Mouse (Mus musculus) hindbrain, embryonic 12.5 days (tissue): ENCODE data around the gene 2410002F23Rik. TPM values are rescaled to one million over a fixed set of nuclear protein-coding genes. Genes with fewer than 3 reads are reported as not detected.
A peak's percentile ranks its signal among the peaks of the same experiment; 100 is the strongest.
"Not testable (repeated sequence)": the region's sequence is repeated elsewhere in the genome, so short reads cannot be mapped to it uniquely, and the experiment has no call there.

Experiments
- ATAC-seq: fragments of 200-750 bp; cut with Nextera tagmentation; 2 replicates; pipeline ENCODE4 v1.8.0; 2017; ENCODE audit warnings: moderate TSS enrichment; ENCODE audit not compliant: low FRiP score
- H3K27ac ChIP-seq: fragments of 300-500 bp; sonication (generic); 2 replicates; pipeline ENCODE4 v1.5.1; 2016; ENCODE audit warnings: mild to moderate bottlenecking
- H3K27me3 ChIP-seq: fragments of 300-500 bp; sonication (generic); 2 replicates; pipeline ENCODE4 v1.6.1; 2016; ENCODE audit warnings: mild to moderate bottlenecking
- H3K36me3 ChIP-seq: fragments of 300-500 bp; sonication (generic); 2 replicates; pipeline ENCODE4 v1.6.1; 2016; ENCODE audit warnings: mild to moderate bottlenecking
- H3K4me1 ChIP-seq: fragments of 300-500 bp; sonication (generic); 2 replicates; pipeline ENCODE4 v1.6.1; 2016
- H3K4me2 ChIP-seq: fragments of 300-500 bp; sonication (generic); replicated peaks from 2 replicates; pipeline ENCODE4 v1.6.1; 2016; ENCODE audit warnings: mild to moderate bottlenecking
- H3K4me3 ChIP-seq: fragments of 300-500 bp; sonication (generic); 2 replicates; pipeline ENCODE4 v1.5.1; 2016; ENCODE audit warnings: mild to moderate bottlenecking
- H3K9ac ChIP-seq: fragments of 300-500 bp; sonication (generic); 2 replicates; pipeline ENCODE4 v1.6.1; 2016; ENCODE audit warnings: mild to moderate bottlenecking, moderate library complexity
- H3K9me3 ChIP-seq: fragments of 300-500 bp; sonication (generic); replicated peaks from 2 replicates; pipeline ENCODE4 v1.6.1; 2016; ENCODE audit warnings: mild to moderate bottlenecking
- WGBS: fragments of 180-500 bp; shearing (Covaris S2); methylation state at CpG from one replicate; pipeline ENCODE4 v1.1.7; 2016; 5-methylcytosine and 5-hydroxymethylcytosine counted together
- polyA plus RNA-seq: library from polyadenylated mRNA; unstranded; fragments of >200 nt; fragmentation: Nextera tagmentation; extraction: Ambion mirVana; gene quantifications from 2 replicates; pipeline ENCODE4 v1.2.1, GENCODE M21; 2016

Gene 2410002F23Rik
- polyA plus RNA-seq, 1 experiment from 2014 or later, result 182 TPM

- H3K4me3 ChIP-seq, result no peak overlapping the region
- H3K4me2 ChIP-seq, result no peak overlapping the region
- peaks cover 7% of the 10 kb centered on the region for H3K36me3 ChIP-seq
- H3K4me1 ChIP-seq, result peaks cover 20% of the 10 kb centered on the region
- no peaks in the 10 kb centered on the region for H3K27me3 ChIP-seq
- no peak overlapping the region for H3K27ac ChIP-seq
- 0 out of 2 replicates have a peak, but pooled peaks cover 2% of the 10 kb centered on the region for H3K9me3 ChIP-seq
- ATAC-seq, result no peak
- WGBS, result 40% methylated on average over 1 of the region's 1 CpGs
- no peak overlapping the region for H3K9ac ChIP-seq
Measured at GRCm38 (mm10) chr7:44244080-44244479, 2.4 kb upstream of the 2410002F23Rik start.

- WGBS, result 0% methylated on average over 23 of the region's 23 CpGs
- ATAC-seq, result peak; percentile 32; the same call in 1 of the 2 replicates
- Histone ChIP-seq H3K9me3 (0 out of 2 replicates have a peak, but pooled peaks cover 2% of the 10 kb centered on the region), H3K4me1 (peaks cover 26% of the 10 kb centered on the region), H3K9ac (peak overlapping the region; percentile 92), H3K27ac (peak overlapping the region; percentile 92), H3K4me2 (peak overlapping the region; percentile 78), H3K36me3 (peaks cover 33% of the 10 kb centered on the region), H3K27me3 (no peaks in the 10 kb centered on the region), H3K4me3 (peak overlapping the region; percentile 88)
Measured at GRCm38 (mm10) chr7:44246984-44247470, 505 bp downstream of the 2410002F23Rik start.

GRCm38 (mm10) chr7:44247971-44248370 is 1.4 kb downstream of the 2410002F23Rik start:
- Histone ChIP-seq H3K9ac (peak overlapping the region; percentile 92), H3K9me3 (0 out of 2 replicates have a peak, but pooled peaks cover 2% of the 10 kb centered on the region), H3K4me1 (peaks cover 26% of the 10 kb centered on the region), H3K27me3 (no peaks in the 10 kb centered on the region), H3K36me3 (peaks cover 43% of the 10 kb centered on the region), H3K4me2 (peak overlapping the region; percentile 78), H3K27ac (no peak overlapping the region), H3K4me3 (peak overlapping the region; percentile 88)
- no peak for ATAC-seq
- WGBS, result 96% methylated on average over 2 of the region's 2 CpGs

DNA sequence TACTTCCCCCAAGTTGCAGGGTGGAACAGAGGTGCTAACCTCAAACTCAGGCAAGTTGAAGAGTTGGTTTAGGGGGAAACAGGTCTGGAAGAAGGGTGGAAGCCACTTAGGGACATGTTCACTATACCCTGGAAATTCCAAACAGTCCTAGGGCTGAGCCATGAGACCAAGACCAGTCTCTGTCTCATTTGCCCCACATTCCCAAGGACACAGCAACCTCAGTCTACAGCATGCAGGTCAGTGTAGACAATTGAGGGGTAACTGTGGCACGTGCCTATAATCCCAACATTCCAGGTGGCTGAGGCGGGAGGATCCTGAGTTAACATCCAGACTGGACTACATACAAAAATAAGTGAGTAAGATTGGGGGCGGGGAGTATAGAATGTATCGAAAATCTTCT is 2.7 kb downstream of the 2410002F23Rik start:
- peaks cover 53% of the 10 kb centered on the region for H3K36me3 ChIP-seq
- no peak overlapping the region for H3K4me2 ChIP-seq
- ATAC-seq, result no peak
- H3K4me1 ChIP-seq, result peaks cover 26% of the 10 kb centered on the region
- H3K27me3 ChIP-seq, result no peaks in the 10 kb centered on the region
- no peaks in the 10 kb centered on the region for H3K9me3 ChIP-seq
- H3K9ac ChIP-seq, result no peak overlapping the region
- no peak overlapping the region for H3K27ac ChIP-seq
- H3K4me3 ChIP-seq, result no peak overlapping the region
- 90% methylated on average over 4 of the region's 4 CpGs for WGBS

DNA sequence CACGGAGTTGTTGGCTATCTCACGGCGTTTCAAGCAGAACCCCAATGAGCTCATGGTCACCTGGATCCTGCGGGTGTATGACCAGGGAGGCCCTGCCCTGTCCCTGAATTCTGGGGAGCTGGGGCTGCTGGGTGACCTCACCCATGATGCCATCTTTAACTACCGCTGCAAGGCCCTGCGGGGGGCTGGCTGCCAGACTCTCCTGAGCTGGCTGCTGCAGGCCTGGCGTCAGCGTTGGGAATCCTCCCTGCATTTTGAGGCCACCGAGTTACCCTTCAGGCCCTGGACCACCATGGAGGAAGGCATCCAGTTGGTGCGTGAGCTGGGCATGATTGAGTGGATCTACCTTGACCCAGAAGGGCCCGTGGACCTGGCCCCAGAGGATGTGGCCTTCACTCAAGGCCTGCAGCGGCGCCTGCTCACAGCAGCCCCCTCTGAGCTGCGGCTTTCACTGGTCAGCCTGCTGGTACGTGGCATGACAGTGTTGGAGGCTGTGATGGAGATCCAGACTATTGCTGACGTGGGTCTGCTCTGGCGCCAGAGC is 4.3 kb downstream of the 2410002F23Rik start:
- not testable (repeated sequence) for H3K9me3 ChIP-seq, H3K4me2 ChIP-seq, H3K27ac ChIP-seq, ATAC-seq, H3K27me3 ChIP-seq, H3K9ac ChIP-seq, H3K4me3 ChIP-seq
- peaks cover 21% of the 10 kb centered on the region for H3K4me1 ChIP-seq
- 90% methylated on average over 17 of the region's 17 CpGs for WGBS
- H3K36me3 ChIP-seq, result peaks cover 59% of the 10 kb centered on the region

DNA sequence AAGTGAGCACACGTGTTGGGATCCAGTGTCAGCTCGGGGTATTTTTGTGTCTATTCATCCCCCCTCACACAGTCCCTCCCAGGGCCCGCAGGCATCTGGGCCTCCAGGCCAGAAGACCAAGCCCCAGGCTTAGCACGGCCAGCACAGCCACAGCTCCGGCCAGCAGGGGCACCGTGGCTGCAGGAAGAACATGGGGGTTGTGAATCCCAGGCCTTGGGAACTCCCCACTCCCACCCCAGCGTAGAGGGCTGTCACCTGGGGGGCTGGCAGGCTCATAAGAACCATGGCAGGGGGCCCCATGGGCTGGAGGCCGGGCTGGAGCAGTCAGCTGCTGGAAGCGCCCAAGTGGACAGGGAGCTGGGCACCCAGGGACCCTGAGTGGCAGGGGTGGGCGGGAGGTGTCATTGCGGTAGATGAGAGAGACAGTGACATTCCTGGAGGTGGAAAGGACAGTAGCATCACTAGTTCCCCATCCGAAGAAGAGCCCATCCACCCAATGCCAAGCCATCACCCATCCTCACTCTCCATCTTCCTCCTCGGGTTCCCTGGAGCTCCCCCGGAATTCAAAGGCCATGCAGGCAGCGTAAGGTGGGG is 6.6 kb downstream of the 2410002F23Rik start:
- H3K4me3 ChIP-seq, result no peak overlapping the region
- no peak overlapping the region for H3K9ac ChIP-seq
- H3K4me2 ChIP-seq, result no peak overlapping the region
- no peak overlapping the region for H3K27ac ChIP-seq
- 0 out of 2 replicates have a peak, but pooled peaks have one; percentile 14 for ATAC-seq
- 60% methylated on average over 15 of the region's 15 CpGs for WGBS
- H3K4me1 ChIP-seq, result peaks cover 14% of the 10 kb centered on the region
- H3K36me3 ChIP-seq, result peaks cover 59% of the 10 kb centered on the region
- no peaks in the 10 kb centered on the region for H3K9me3 ChIP-seq
- H3K27me3 ChIP-seq, result no peaks in the 10 kb centered on the region

DNA sequence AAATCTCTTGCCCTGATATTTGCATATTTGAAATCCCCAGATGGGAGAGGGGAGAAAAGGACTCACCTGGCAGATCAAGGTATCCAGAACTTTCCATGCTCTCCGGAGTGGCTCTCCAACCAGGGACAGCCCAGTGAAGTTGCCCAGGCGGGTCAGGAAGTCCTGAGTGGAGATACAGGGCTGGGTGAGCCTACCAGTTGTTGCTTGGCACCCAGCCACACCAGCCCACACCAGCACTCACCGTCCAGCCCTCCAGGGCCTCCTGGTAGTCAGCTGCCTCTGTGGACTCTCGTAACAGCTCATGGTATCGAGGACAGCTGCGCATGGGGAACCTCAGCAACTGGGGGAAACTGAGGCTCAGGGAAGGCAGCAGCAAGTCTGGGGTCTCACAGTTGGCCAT is 8.4 kb downstream of the 2410002F23Rik start:
- Histone ChIP-seq H3K4me2 (no peak overlapping the region), H3K4me1 (no peaks in the 10 kb centered on the region), H3K9ac (no peak overlapping the region), H3K27ac (no peak overlapping the region), H3K36me3 (peaks cover 43% of the 10 kb centered on the region), H3K4me3 (no peak overlapping the region), H3K27me3 (no peaks in the 10 kb centered on the region), H3K9me3 (no peaks in the 10 kb centered on the region)
- no peak for ATAC-seq
- WGBS, result 92% methylated on average over 6 of the region's 6 CpGs

- peaks cover 14% of the 10 kb centered on the region for H3K27me3 ChIP-seq
- no peak for ATAC-seq
- H3K9ac ChIP-seq, result no peak within 1 kb of the TSS
- H3K4me2 ChIP-seq, result no peak within 1 kb of the TSS
- H3K36me3 ChIP-seq, result peaks cover 23% of the 10 kb centered on the region
- no peaks in the 10 kb centered on the region for H3K9me3 ChIP-seq
- no peaks in the 10 kb centered on the region for H3K4me1 ChIP-seq
- 80% methylated on average over 4 of the region's 4 CpGs for WGBS
- no peak within 1 kb of the TSS for H3K27ac ChIP-seq
- no peak within 1 kb of the TSS for H3K4me3 ChIP-seq
Measured at GRCm38 (mm10) chr7:44257278-44257677, 10.8 kb downstream of the 2410002F23Rik start, which contains the start of gene Acp4. Gene Acp4, minus strand, starts transcription at chr7:44257378.

GRCm38 (mm10) chr7:44260410-44260809 is 13.9 kb downstream of the 2410002F23Rik start:
- Histone ChIP-seq H3K27me3 (peaks cover 19% of the 10 kb centered on the region), H3K27ac (no peak overlapping the region), H3K36me3 (no peaks in the 10 kb centered on the region), H3K4me3 (no peak overlapping the region), H3K9ac (no peak overlapping the region), H3K4me1 (peaks cover 5% of the 10 kb centered on the region; the same call in 1 of the 2 replicates), H3K4me2 (no peak overlapping the region), H3K9me3 (no peaks in the 10 kb centered on the region)
- ATAC-seq, result no peak
- 80% methylated on average over 6 of the region's 6 CpGs for WGBS

- Histone ChIP-seq H3K9ac (no peak within 1 kb of the TSS), H3K4me3 (no peak within 1 kb of the TSS), H3K36me3 (no peaks in the 10 kb centered on the region), H3K27me3 (peaks cover 19% of the 10 kb centered on the region), H3K27ac (no peak within 1 kb of the TSS), H3K9me3 (no peaks in the 10 kb centered on the region), H3K4me1 (peaks cover 5% of the 10 kb centered on the region; the same call in 1 of the 2 replicates), H3K4me2 (no peak within 1 kb of the TSS)
- 54% methylated on average over 5 of the region's 5 CpGs for WGBS
- 0 out of 2 replicates have a peak, but pooled peaks have one; percentile 5 for ATAC-seq
Measured at GRCm38 (mm10) chr7:44261147-44261546, 14.6 kb downstream of the 2410002F23Rik start, which contains the start of gene Gm15517. Gene Gm15517, plus strand, starts transcription at chr7:44261447.

- H3K4me1 ChIP-seq, result peaks cover 5% of the 10 kb centered on the region; the same call in 1 of the 2 replicates
- no peaks in the 10 kb centered on the region for H3K36me3 ChIP-seq
- H3K9ac ChIP-seq, result peak overlapping the region; percentile 43
- H3K4me3 ChIP-seq, result peak overlapping the region; percentile 25
- peak; percentile 78 for ATAC-seq
- peak overlapping the region; percentile 52 for H3K4me2 ChIP-seq
- peak overlapping the region; percentile 57; the same call in 1 of the 2 replicates for H3K27ac ChIP-seq
- peaks cover 28% of the 10 kb centered on the region for H3K27me3 ChIP-seq
- H3K9me3 ChIP-seq, result no peaks in the 10 kb centered on the region
- WGBS, result 1% methylated on average over 34 of the region's 34 CpGs
Measured at GRCm38 (mm10) chr7:44262791-44263643, 16.5 kb downstream of the 2410002F23Rik start.

DNA sequence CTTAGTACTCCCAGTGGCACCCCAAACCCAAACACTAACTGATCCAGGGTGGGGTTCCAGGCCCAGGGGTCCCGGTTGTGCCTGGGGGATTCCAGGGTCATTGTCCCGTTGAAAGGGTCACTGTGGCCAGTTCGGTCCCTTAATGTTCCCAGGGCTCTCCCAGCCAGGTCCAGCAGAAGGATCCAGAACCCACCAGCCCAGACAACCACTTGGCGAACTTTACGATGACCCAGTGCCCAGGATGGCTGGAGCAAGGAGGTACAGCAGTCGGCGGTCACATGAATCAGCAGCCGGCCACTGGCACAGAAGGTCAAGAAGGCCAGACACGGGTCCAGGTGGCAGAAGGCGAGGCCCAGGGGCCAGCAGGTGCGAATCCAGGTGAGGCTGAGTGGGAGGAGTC is 21.6 kb downstream of the 2410002F23Rik start:
- no peak overlapping the region for H3K27ac ChIP-seq
- 85% methylated on average over 11 of the region's 11 CpGs for WGBS
- H3K4me2 ChIP-seq, result no peak overlapping the region
- H3K27me3 ChIP-seq, result peaks cover 20% of the 10 kb centered on the region
- peaks cover 3% of the 10 kb centered on the region; the same call in 1 of the 2 replicates for H3K4me1 ChIP-seq
- H3K9me3 ChIP-seq, result no peaks in the 10 kb centered on the region
- no peaks in the 10 kb centered on the region for H3K36me3 ChIP-seq
- no peak overlapping the region for H3K4me3 ChIP-seq
- H3K9ac ChIP-seq, result no peak overlapping the region
- ATAC-seq, result no peak
